Mouse (Mus musculus) frontal cortex, adult 2 months (tissue): ENCODE measurements around the gene Racgap1. TPM values are rescaled to one million over a fixed set of nuclear protein-coding genes. Genes with fewer than 3 reads are reported as not detected.

Source experiments
- DNase-seq, 2 experiments: peaks; one replicate each; pipeline ENCODE4 v3.0.0; 2022; ENCODE audit warnings: low spot score in 1 of 2; ENCODE audit errors: extremely low spot score in 1 of 2
- polyA plus RNA-seq: library from polyadenylated mRNA; depleted of rRNA; stranded (reverse); fragments of >200 nt; gene quantifications from 2 replicates; pipeline ENCODE4 v1.2.3, GENCODE M21; 2012

Racgap1 gene
- polyA plus RNA-seq, 1 experiment, result 13.8 TPM

DNA sequence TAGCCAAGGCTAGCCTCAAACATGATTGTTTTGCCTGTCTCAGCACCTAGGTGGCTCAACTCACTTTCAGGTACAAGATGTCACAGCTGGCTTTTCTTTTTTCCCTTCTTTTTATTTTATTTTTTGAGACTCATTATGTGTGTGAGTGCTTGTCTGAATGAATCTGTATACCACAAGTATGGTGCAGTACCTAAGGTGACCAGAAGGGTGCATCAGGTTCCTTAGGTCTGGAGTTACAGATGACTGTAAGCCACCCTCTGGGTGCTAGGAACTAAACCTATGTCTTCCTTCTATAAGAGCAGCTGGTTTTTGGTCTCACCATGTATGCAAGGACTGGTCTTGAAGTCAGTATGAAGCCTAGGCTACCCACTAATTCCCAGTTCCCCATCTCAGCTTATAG is 19.8 kb downstream of the Racgap1 start:
- no peak for DNase-seq

DNA sequence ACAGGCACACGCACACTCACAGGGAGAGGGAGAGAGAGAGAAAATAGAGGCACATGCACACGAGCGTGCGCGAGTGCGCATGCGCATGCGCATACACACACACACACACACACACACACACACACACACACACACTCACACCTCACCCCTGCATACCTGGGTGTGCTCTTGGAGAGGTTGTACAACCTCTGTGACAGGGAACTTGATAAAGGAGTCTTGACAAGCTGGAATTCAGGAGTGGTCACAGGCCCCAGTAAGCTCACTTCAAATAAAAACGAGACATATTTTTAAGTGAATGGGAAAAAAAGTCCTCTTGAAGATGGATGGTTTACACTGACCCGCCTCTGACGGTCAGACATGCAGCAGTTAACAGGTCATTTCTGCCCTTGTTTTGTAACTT is 29.4 kb downstream of the Racgap1 start:
- no peak for DNase-seq

GRCm38 (mm10) chr15:99619821-99620220 is 31.6 kb downstream of the Racgap1 start:
- no peak for DNase-seq

DNA sequence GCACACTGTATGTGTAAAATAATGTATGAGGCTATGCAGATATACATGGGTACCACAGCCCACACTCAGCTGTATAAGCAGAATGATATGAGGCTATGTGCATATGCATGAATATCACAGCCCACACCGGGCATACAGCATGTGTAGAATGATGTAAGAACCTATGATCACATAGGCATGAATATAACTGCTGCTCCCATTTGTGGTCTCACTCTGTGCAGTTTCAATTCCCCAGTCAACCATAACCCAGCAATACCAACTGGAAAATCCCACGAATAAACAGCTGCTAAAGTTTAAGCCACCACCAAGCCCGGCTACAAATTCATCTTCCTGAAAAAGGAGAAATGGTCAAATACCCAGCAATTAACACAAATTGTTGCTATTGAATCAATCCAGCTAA is 32.9 kb downstream of the Racgap1 start:
- no peak for DNase-seq

DNA sequence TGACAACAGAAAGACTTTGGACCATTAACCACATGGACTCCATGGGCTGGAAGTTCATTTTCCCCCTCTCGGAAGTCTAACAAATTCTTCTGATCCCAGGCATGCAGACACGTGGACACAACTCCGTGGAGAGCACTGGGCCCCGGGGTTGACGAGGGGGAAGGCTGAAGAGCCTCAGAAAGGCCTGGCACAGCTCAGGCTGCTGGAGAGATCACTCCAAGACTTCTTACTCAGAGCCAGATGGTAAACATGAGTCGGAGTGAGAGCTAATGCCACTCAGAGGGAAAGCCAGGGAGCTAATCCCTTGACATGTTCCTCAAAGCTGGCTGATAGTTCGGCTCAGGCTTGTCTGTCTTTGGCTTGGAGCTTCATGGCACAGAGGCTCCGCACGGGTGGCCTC is 36.2 kb downstream of the Racgap1 start:
- DNase-seq, result no peak

GRCm38 (mm10) chr15:99614753-99615152 is 36.7 kb downstream of the Racgap1 start:
- DNase-seq, result peak in 1 of 2 experiments; percentile 47

DNA sequence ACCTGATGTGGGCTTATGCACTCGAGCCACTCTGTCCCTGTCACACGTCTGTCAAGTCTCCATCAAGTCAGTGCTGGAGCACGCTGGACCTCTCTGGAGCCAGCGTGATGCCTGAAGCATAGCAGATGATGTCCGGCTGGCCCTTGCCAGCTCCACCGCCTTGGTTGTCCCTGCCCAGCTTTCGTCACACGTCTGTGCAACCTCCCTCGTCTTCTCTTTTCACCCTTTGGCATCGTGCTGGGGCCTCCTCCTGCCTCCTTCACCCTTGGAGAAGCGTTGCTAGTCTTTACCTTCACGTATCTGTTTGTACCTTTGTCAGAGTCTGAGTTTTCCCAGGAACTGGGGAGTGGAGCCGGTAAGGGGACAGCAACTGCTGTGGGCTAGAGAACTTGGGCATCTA is 37.2 kb downstream of the Racgap1 start:
- no peak for DNase-seq

DNA sequence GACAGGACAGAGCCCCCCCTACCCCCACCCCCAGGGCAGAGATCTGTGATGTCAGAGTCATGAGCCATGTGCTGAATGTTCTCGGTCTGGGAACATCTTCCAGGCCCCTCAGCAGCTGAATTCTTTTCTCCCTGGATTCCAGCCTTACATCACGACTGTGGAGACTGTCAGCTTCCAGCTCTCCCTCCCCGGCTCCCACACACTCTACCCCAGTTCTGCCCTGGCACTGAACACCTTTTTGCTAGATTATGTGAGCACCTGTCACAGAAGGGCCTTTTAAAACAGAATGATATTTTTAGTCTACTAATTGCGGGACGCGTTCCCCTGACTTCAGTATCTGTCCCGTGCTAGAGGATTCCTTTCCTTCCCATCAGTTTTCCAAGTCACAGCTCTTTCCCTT is 39.9 kb downstream of the Racgap1 start:
- DNase-seq, result peak in 1 of 2 experiments; percentile 46

GRCm38 (mm10) chr15:99608382-99609125 is 42.9 kb downstream of the Racgap1 start:
- DNase-seq, result no peak

DNA sequence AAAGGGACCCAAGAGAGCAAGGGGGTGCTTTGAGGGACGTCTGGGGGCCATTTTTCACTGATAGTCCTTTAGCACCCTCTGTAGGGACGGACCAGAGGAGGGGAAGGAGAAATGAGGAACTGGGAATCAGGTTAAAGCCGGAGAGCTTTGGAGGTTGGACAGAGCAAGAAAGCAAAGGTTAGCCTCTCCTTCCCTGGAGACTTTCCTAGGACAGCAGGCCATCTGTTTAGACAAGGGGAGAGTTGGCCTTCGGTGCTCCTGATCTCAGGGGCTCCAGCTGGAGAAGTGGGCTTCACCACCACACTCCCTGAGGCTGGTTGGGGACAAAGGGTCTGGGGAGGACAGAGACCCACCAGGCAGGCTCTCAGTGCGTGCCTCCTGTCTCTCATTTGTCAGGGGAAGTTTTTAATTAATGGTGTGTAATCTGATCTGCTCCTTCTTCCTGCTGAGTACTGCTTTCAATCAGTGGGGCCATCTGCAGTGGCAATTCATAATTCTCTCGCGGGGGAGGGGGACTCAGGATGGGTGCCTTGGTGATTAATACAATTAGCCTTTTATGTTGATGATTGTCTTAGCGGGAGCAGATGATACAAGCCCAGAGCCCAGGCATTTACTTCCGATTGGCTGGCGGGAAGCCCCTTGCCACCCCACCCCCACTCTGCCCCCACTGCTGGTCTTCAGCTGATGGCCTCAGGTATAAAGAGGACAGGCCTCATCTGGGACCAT is 43.9 kb downstream of the Racgap1 start:
- no peak for DNase-seq

DNA sequence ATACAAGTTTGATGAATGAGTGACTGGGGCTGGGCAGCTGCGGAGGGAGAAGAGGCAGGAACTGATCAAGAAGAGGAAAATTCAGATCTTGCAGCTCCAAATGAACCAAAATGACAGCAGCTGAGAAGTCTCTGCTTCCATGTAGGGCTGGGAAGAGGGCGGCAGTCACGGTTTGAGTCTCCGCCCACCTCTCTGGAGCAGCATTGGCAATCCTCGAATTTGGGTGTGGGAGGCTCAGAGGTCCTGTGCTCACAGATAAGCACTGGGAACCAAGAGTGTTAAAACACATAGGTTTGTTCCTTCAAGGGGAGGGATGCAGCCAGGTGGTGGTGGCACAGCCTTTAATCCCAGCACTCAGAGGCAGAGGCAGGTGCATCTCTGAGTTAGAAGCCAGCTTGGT is 44.9 kb downstream of the Racgap1 start:
- peak; percentile 51 to 74 for DNase-seq

GRCm38 (mm10) chr15:99605595-99605994 is 45.9 kb downstream of the Racgap1 start:
- no peak for DNase-seq

GRCm38 (mm10) chr15:99603216-99603615 is 48.2 kb downstream of the Racgap1 start:
- no peak for DNase-seq

DNA sequence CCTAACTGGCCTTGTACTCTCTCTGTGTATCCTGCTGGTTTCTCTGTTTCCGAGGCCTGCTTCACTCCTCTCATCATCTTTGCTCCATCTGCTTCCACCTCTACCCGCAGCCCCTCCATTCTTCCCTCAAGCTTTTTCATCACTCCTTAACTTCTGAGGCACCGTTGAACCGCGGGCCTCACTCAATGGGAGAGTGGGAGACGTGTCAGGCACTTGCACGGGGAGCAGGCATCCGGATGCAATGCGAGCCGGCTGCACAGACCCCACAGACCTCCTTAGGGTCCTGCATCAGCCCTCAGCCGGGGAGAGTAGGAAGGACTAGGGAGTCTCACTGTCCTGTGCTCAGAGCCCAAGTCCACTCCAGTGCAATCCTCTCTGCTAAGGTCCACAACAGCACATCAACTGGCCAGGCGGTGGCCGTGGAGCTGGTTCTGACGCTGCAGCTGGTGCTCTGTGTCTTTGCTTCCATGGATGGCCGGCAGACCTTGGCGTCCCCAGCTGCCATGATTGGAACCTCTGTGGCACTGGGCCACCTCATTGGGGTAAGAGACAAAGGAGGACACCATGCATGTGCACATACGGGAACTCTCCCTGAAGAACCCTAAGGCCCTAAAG is 49.1 kb downstream of the Racgap1 start:
- DNase-seq, result no peak

DNA sequence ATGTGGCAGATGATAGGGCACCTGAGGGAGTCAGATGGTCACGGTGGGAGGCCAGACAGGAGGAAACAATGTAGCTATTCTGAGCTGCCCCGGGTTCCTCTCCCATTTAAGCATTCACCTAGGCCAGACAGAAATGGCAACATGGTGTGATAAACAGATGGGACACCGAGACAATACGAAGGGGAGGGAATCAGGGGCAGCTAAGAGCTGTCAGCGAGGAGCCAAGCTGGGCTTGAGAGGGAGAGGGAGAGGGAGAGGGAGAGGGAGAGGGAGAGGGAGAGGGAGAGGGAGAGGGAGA is 49.7 kb downstream of the Racgap1 start:
- DNase-seq, result no peak

DNA sequence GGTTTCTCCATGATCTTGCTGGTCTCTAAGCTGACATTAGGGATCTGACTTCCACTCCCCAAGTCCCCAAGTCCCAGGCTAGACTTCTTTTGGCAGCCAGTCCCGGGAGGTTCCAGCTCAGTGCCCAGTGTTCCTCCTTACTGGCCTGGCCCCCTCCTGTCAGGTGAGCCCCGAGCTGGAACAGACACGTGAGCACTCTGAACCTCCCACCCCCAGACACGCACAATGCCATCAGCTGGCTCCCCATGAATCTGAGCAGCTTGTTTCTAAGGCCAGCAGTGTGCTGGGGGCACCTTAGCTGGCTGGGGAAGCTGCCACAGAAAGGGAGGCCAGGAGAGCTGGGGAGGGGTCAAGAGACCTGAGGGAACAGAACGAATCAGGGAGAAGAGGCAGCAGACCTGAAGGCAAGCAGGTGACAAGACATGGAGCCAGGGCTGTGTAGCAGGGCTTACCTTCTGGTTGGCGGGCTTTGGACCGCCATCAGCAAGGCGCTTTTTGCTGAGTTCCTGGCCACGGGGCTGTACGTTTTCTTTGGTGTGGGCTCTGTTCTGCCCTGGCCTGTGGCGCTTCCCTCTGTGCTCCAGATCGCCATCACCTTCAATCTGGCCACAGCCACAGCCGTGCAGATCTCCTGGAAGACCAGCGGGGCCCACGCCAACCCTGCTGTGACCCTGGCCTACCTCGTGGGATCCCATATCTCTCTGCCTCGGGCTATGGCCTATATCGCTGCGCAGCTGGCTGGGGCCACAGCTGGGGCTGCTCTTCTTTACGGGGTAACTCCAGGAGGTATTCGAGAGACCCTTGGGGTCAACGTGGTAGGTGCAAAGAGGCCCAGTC is 50.3 kb downstream of the Racgap1 start, which contains the start of gene Aqp6:
TSS of gene Aqp6 (plus strand) at position 415 of the 837 bp plus-strand sequence.
- no peak for DNase-seq

- DNase-seq, result no peak
These were observed 52.0 kb downstream of the Racgap1 start for GRCm38 (mm10) chr15:99599245-99600070.

DNA sequence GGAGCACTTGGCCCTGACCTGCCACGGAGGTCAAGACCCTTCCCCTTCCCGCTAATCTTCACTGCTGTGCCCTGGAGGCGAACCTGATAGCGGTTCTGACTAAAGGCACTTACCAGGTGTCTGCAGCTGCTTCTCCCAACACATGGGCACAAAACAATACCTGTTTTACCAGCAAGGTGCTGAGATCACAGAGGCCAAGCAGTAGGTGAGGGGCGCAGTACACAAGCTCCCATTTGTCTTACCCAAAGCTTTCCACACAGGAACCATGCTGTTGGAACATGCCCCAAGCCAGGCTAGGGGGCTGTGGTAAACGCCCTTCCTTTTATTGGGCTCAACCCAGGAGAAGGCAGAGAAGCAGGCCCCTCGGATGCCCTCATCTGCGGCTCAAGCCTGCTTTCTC is 53.9 kb downstream of the Racgap1 start:
- no peak for DNase-seq

DNA sequence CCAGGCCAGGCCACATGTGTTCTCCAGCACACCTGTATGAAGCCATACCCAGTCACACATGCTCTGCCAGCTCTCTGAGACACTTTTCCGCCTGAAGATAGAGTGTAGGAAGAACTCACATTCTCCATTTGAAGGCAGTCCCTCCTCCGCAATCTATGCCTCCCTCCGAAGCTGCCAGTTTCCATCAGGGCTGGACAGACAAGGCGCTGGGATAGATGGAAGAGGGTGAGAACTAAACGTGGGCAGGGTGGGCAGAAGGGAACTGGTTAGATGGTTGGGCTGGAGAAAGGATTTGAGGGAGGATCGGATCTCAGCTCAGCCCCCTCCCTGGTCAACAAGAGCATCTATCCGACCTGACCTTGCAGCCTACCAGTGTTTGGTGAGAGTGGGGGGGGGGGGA is 54.6 kb downstream of the Racgap1 start:
- no peak for DNase-seq

- peak; percentile 77 to 94 for DNase-seq
These were observed 55.3 kb downstream of the Racgap1 start for GRCm38 (mm10) chr15:99596056-99596687.
